Mouse (Mus musculus) liver, adult 2 months (tissue): Measurements from ENCODE around the gene Gm5089.

Source experiments
- CTCF ChIP-seq: fragments of 200-500 bp; IDR thresholded peaks from 2 replicates; pipeline ENCODE4 v1.5.1; 2011; ENCODE audit warnings: low read depth, low read length, control low read depth
- POLR2A ChIP-seq: fragments of 200-500 bp; IDR thresholded peaks from 2 replicates; pipeline ENCODE4 v1.6.1; 2011; ENCODE audit warnings: low read length, control low read depth; ENCODE audit not compliant: insufficient read depth; ENCODE audit errors: extremely low read depth

DNA sequence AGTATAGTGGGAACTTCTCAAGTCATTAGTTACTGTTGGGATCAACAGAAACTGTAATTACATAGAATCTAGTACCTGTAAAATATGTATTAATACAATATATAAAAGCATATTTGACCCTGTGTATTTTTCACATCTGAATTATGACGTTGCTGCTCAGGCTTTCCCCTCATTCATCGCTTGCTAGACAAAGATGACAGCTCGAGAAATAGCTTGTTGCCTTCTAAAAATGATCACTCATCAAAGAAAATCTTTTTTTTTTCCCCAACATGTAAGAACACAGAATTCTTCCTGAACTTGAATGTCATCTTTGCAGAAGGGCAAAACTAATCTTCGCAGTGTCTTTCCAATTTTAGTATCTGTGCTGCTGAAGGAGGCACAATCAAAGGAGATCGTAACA lies 63.1 kb downstream of the Gm5089 start:
- TF ChIP-seq CTCF = no peak
- TF ChIP-seq POLR2A = no peak
